Mouse (Mus musculus): Measurements from ENCODE around the gene Gm17689. TPM values are rescaled to one million over a fixed set of nuclear protein-coding genes. Genes with fewer than 3 reads are reported as not detected.

Gm17689 gene
- total RNA-seq (2012; rRNA removed) = not detected in 2 replicates

GRCm38 (mm10) chr9:36582535-36582934, at the start of gene Gm17689:
Gene Gm17689, minus strand, starts transcription at chr9:36582635.
- H3K36me3 ChIP-seq (ENCODE audit: control insufficient read depth, insufficient read depth, low read length, poor library complexity, severe bottlenecking) = no peaks in the 10 kb centered on the region
- no peaks in the 10 kb centered on the region for H3K4me1 ChIP-seq (ENCODE audit: control insufficient read depth in 2 of 2, insufficient read depth in 2 of 2, low read length in 2 of 2, poor library complexity in 1 of 2)
- no peak within 1 kb of the TSS for H3K27ac ChIP-seq (ENCODE audit: insufficient read depth, low read depth, low read length, poor library complexity, severe bottlenecking)
- no peak within 1 kb of the TSS for H3K4me3 ChIP-seq (ENCODE audit: insufficient read depth in 1 of 2, low read depth in 1 of 2, low read length in 2 of 2, poor library complexity in 1 of 2, severe bottlenecking in 1 of 2)
- H3K9me3 ChIP-seq (ENCODE audit: control insufficient read depth, insufficient read depth, low read depth, low read length) = no peaks in the 10 kb centered on the region
- no peak for DNase-seq (ENCODE audit: low read depth, low spot score)
- H3K9ac ChIP-seq (ENCODE audit: insufficient read depth, low read depth, low read length, poor library complexity, severe bottlenecking) = no peak within 1 kb of the TSS
- TF ChIP-seq MAFK (IDR thresholded peaks at IDR 0.05; ENCODE audit: insufficient read depth, low read depth, low read length) (no peak), HCFC1 (IDR thresholded peaks at IDR 0.05; ENCODE audit: borderline replicate concordance, insufficient read depth, low read length) (no peak), ZNF384 (IDR thresholded peaks at IDR 0.05; ENCODE audit: low read depth, low read length) (no peak), ZC3H11A (IDR thresholded peaks at IDR 0.05; ENCODE audit: borderline replicate concordance, low read depth, low read length) (no peak), CHD2 (IDR thresholded peaks at IDR 0.05; ENCODE audit: low read depth, low read length) (no peak)
- in situ Hi-C loops (cut with MboI; ENCODE audit: low sequenced_read_pairs in 2 of 2, unreplicated experiment in 2 of 2) = no loop called here

GRCm38 (mm10) chr9:36541863-36542262, 40.6 kb downstream of the Gm17689 start, which contains the start of gene Gm5615:
Gene Gm5615, minus strand, starts transcription at chr9:36541963.
- no peak within 1 kb of the TSS for H3K4me3 ChIP-seq (ENCODE audit: insufficient read depth in 1 of 2, low read depth in 1 of 2, low read length in 2 of 2, poor library complexity in 1 of 2, severe bottlenecking in 1 of 2)
- no peaks in the 10 kb centered on the region for H3K4me1 ChIP-seq (ENCODE audit: control insufficient read depth in 2 of 2, insufficient read depth in 2 of 2, low read length in 2 of 2, poor library complexity in 1 of 2)
- H3K9me3 ChIP-seq (ENCODE audit: control insufficient read depth, insufficient read depth, low read depth, low read length) = no peaks in the 10 kb centered on the region
- no peak within 1 kb of the TSS for H3K27ac ChIP-seq (ENCODE audit: insufficient read depth, low read depth, low read length, poor library complexity, severe bottlenecking)
- no peak for DNase-seq (ENCODE audit: low read depth, low spot score)
- no peaks in the 10 kb centered on the region for H3K36me3 ChIP-seq (ENCODE audit: control insufficient read depth, insufficient read depth, low read length, poor library complexity, severe bottlenecking)
- in situ Hi-C loops (cut with MboI; ENCODE audit: low sequenced_read_pairs in 2 of 2, unreplicated experiment in 2 of 2) = no loop called here
- H3K9ac ChIP-seq (ENCODE audit: insufficient read depth, low read depth, low read length, poor library complexity, severe bottlenecking) = no peak within 1 kb of the TSS
- TF ChIP-seq MAFK (IDR thresholded peaks at IDR 0.05; ENCODE audit: insufficient read depth, low read depth, low read length) (no peak), HCFC1 (IDR thresholded peaks at IDR 0.05; ENCODE audit: borderline replicate concordance, insufficient read depth, low read length) (no peak), ZC3H11A (IDR thresholded peaks at IDR 0.05; ENCODE audit: borderline replicate concordance, low read depth, low read length) (no peak)

Other genes starting within 250 kb of the Gm17689 start
- gene Gm7257, start 150.8 kb downstream of the Gm17689 start, total RNA-seq (2012; rRNA removed) = not detected in 2 replicates
- gene Gm9513, start 107.0 kb downstream of the Gm17689 start, total RNA-seq (2012; rRNA removed) = not detected in 2 replicates
- not detected in 2 replicates for gene Gm5615, start 40.7 kb downstream of the Gm17689 start, total RNA-seq (2012; rRNA removed)
- gene A630095E13Rik, start 60.7 kb upstream of the Gm17689 start, total RNA-seq (2012; rRNA removed) = not detected in 2 replicates
- 0.13 TPM in 1 of 2 replicates, not detected in the other for gene Acrv1, start 110.6 kb upstream of the Gm17689 start, total RNA-seq (2012; rRNA removed)
- gene Chek1, start 144.4 kb upstream of the Gm17689 start, total RNA-seq (2012; rRNA removed) = 26.4 and 37.5 TPM in 2 replicates
- 459 and 494 TPM in 2 replicates for gene Stt3a, start 185.0 kb upstream of the Gm17689 start, total RNA-seq (2012; rRNA removed)
- 104 and 105 TPM in 2 replicates for gene Ei24, start 214.8 kb upstream of the Gm17689 start, total RNA-seq (2012; rRNA removed)
- gene Fez1, start 239.2 kb upstream of the Gm17689 start, total RNA-seq (2012; rRNA removed) = 5.0 and 5.8 TPM in 2 replicates